10 mouse cellular contexts compared by ENCODE assay signal in genomic region chr8:72220758-72221157, GRCm38 (mm10). TPM values are rescaled to one million over a fixed set of nuclear protein-coding genes. Genes with fewer than 3 reads are reported as not detected.
DNase-seq lines count a peak whose midpoint lies in the region; ATAC-seq and TF ChIP-seq lines count a peak whose summit lies in the region.
"Had no signal": no experiment of that assay in that cellular context is flagged by ENCODE, and none has a peak within 500 bp of the region (broad histone marks: within the 10 kb centered on the region; RNA-seq: fewer than 3 reads in every experiment).

No protein-coding gene starts in this region.

- no peak overlapping the region for H3K9ac ChIP-seq in lung, embryonic 14.5 days
- no peak overlapping the region for H3K9ac ChIP-seq in embryonic facial prominence, embryonic 13.5 days
- no peak overlapping the region for H3K9ac ChIP-seq in limb, embryonic 11.5 days (ENCODE audit: low read length)
- no peak overlapping the region for H3K9ac ChIP-seq in neural tube, embryonic 15.5 days (replicated peaks)

- H3K4me1 ChIP-seq in lung, embryonic 14.5 days (ENCODE audit: insufficient read depth) = 0 out of 2 replicates have a peak, but pooled peaks cover 3% of the 10 kb centered on the region
- H3K4me1 ChIP-seq in embryonic facial prominence, embryonic 13.5 days = peaks cover 13% of the 10 kb centered on the region
- peaks cover 5% of the 10 kb centered on the region for H3K4me1 ChIP-seq in limb, embryonic 11.5 days (ENCODE audit: control insufficient read depth, insufficient read depth, low read length)
- H3K4me1 ChIP-seq in neural tube, embryonic 15.5 days = peaks cover 17% of the 10 kb centered on the region

- TF ChIP-seq CTCF in lung, embryonic 14.5 days (IDR thresholded peaks at IDR 0.05; ENCODE audit: low read depth) = no peak; the same call in 1 of the 2 replicates

- H3K9me3 ChIP-seq in lung, embryonic 14.5 days (ENCODE audit: low read depth, low read length) = no peaks in the 10 kb centered on the region
- no peaks in the 10 kb centered on the region for H3K9me3 ChIP-seq in embryonic facial prominence, embryonic 13.5 days
- no peaks in the 10 kb centered on the region for H3K9me3 ChIP-seq in limb, embryonic 11.5 days (ENCODE audit: control insufficient read depth, low read length)
- H3K9me3 ChIP-seq in neural tube, embryonic 15.5 days (replicated peaks) = no peaks in the 10 kb centered on the region

- peaks cover 32% of the 10 kb centered on the region for H3K36me3 ChIP-seq in lung, embryonic 14.5 days (ENCODE audit: insufficient read depth)
- H3K36me3 ChIP-seq in embryonic facial prominence, embryonic 13.5 days = peaks cover 34% of the 10 kb centered on the region
- H3K36me3 ChIP-seq in limb, embryonic 11.5 days (ENCODE audit: control insufficient read depth, insufficient read depth, low read length) = peaks cover 14% of the 10 kb centered on the region
- peaks cover 28% of the 10 kb centered on the region for H3K36me3 ChIP-seq in neural tube, embryonic 15.5 days

- H3K4me2 ChIP-seq in lung, embryonic 14.5 days = peak overlapping the region; percentile 78
- peak overlapping the region; percentile 77 for H3K4me2 ChIP-seq in embryonic facial prominence, embryonic 13.5 days
- peak overlapping the region; percentile 75 for H3K4me2 ChIP-seq in limb, embryonic 11.5 days (ENCODE audit: low read depth, severe bottlenecking)
- H3K4me2 ChIP-seq in neural tube, embryonic 15.5 days = peak overlapping the region; percentile 63

- peak overlapping the region; percentile 69 for H3K4me3 ChIP-seq in lung, embryonic 14.5 days (ENCODE audit: low read depth, low read length)
- peak overlapping the region; percentile 86 for H3K4me3 ChIP-seq in embryonic facial prominence, embryonic 13.5 days
- peak overlapping the region; percentile 82 for H3K4me3 ChIP-seq in limb, embryonic 11.5 days (ENCODE audit: low read depth, low read length)
- H3K4me3 ChIP-seq in neural tube, embryonic 15.5 days (replicated peaks) = peak overlapping the region; percentile 84

- ATAC-seq in lung, embryonic 14.5 days (ENCODE audit: insufficient read depth) = no peak
- 0 out of 2 replicates have a peak, but pooled peaks have one; percentile 4 for ATAC-seq in embryonic facial prominence, embryonic 13.5 days (ENCODE audit: insufficient number of reproducible peaks, insufficient read depth, low FRiP score, low TSS enrichment, low read depth)
- no peak for ATAC-seq in limb, embryonic 11.5 days (ENCODE audit: insufficient number of reproducible peaks, low FRiP score, low TSS enrichment, low read depth)
- ATAC-seq in neural tube, embryonic 15.5 days (ENCODE audit: low FRiP score) = no peak

- peak; percentile 3 for DNase-seq in lung, embryonic 14.5 days
- DNase-seq in lung, postnatal 4 days = no peak
- DNase-seq in limb, embryonic 11.5 days (ENCODE audit: low spot score) = no peak
- no peak for DNase-seq in c-Kit-positive CD71-positive TER-119-positive erythroid progenitor cells, embryonic 14.5 days (ENCODE audit: low spot score)
- DNase-seq in kidney, adult 9 months = no peak
- no peak for DNase-seq in cerebellum, adult 8-10 months
- DNase-seq: adrenal gland, postnatal 25 days had no signal

- 82% methylated on average over 4 of the region's 4 CpGs for WGBS in lung, embryonic 14.5 days
- WGBS in embryonic facial prominence, embryonic 13.5 days = 87% methylated on average over 4 of the region's 4 CpGs
- 82% methylated on average over 4 of the region's 4 CpGs for WGBS in limb, embryonic 11.5 days
- 84% methylated on average over 4 of the region's 4 CpGs for WGBS in neural tube, embryonic 15.5 days

- H3K27me3 ChIP-seq in lung, embryonic 14.5 days (ENCODE audit: insufficient read depth, low read length) = no peaks in the 10 kb centered on the region
- no peaks in the 10 kb centered on the region for H3K27me3 ChIP-seq in embryonic facial prominence, embryonic 13.5 days
- no peaks in the 10 kb centered on the region for H3K27me3 ChIP-seq in limb, embryonic 11.5 days (ENCODE audit: control insufficient read depth, insufficient read depth, low read length)
- H3K27me3 ChIP-seq in neural tube, embryonic 15.5 days (replicated peaks) = peaks cover 17% of the 10 kb centered on the region

- H3K27ac ChIP-seq in lung, embryonic 14.5 days (ENCODE audit: low read depth) = no peak overlapping the region
- no peak overlapping the region for H3K27ac ChIP-seq in embryonic facial prominence, embryonic 13.5 days
- no peak overlapping the region for H3K27ac ChIP-seq in limb, embryonic 11.5 days (replicated peaks; ENCODE audit: low read depth, low read length)
- no peak overlapping the region for H3K27ac ChIP-seq in neural tube, embryonic 15.5 days (replicated peaks)

RNA-seq across cellular contexts. Expression of gene Fam32a, which starts 1.2 kb away (rescaled TPM):
- 65.3 and 69.6 TPM in 2 replicates for polyA plus RNA-seq in lung, embryonic 14.5 days (2014; fragmentation: Nextera tagmentation; extraction: Ambion mirVana)
- 75.3 and 78.1 TPM in 2 replicates for polyA plus RNA-seq in embryonic facial prominence, embryonic 13.5 days (2015; fragmentation: Nextera tagmentation; extraction: Ambion mirVana)
- 66.1 and 69.3 TPM in 2 replicates for polyA plus RNA-seq in limb, embryonic 11.5 days (2014; fragmentation: Nextera tagmentation; extraction: Ambion mirVana)
- 78.7 and 86.4 TPM in 2 replicates for polyA plus RNA-seq in neural tube, embryonic 15.5 days (2015; fragmentation: Nextera tagmentation; extraction: Ambion mirVana)

RNA-seq across cellular contexts. Expression of gene Gm11034, which starts 7.3 kb away (rescaled TPM):
- polyA plus RNA-seq in lung, embryonic 14.5 days (2014; fragmentation: Nextera tagmentation; extraction: Ambion mirVana) = not detected in 2 replicates
- polyA plus RNA-seq in embryonic facial prominence, embryonic 13.5 days (2015; fragmentation: Nextera tagmentation; extraction: Ambion mirVana) = not detected in 2 replicates
- polyA plus RNA-seq in limb, embryonic 11.5 days (2014; fragmentation: Nextera tagmentation; extraction: Ambion mirVana) = not detected in 2 replicates
- not detected in 2 replicates for polyA plus RNA-seq in neural tube, embryonic 15.5 days (2015; fragmentation: Nextera tagmentation; extraction: Ambion mirVana)
- polyA plus RNA-seq: large intestine, adult 2 months had no signal

RNA-seq across cellular contexts. Expression of gene Cib3, which starts 8.1 kb away (rescaled TPM):
- 0.24 TPM in 1 of 2 replicates, not detected in the other for polyA plus RNA-seq in lung, embryonic 14.5 days (2014; fragmentation: Nextera tagmentation; extraction: Ambion mirVana)
- polyA plus RNA-seq in embryonic facial prominence, embryonic 13.5 days (2015; fragmentation: Nextera tagmentation; extraction: Ambion mirVana) = not detected in 2 replicates
- not detected in 2 replicates for polyA plus RNA-seq in limb, embryonic 11.5 days (2014; fragmentation: Nextera tagmentation; extraction: Ambion mirVana)
- polyA plus RNA-seq in neural tube, embryonic 15.5 days (2015; fragmentation: Nextera tagmentation; extraction: Ambion mirVana) = not detected in 2 replicates
- polyA plus RNA-seq: large intestine, adult 2 months had no signal

RNA-seq across cellular contexts. Expression of gene Ap1m1, which starts 19.1 kb away (rescaled TPM):
- polyA plus RNA-seq in lung, embryonic 14.5 days (2014; fragmentation: Nextera tagmentation; extraction: Ambion mirVana) = 102 and 104 TPM in 2 replicates
- polyA plus RNA-seq in embryonic facial prominence, embryonic 13.5 days (2015; fragmentation: Nextera tagmentation; extraction: Ambion mirVana) = 125 and 126 TPM in 2 replicates
- polyA plus RNA-seq in limb, embryonic 11.5 days (2014; fragmentation: Nextera tagmentation; extraction: Ambion mirVana) = 117 and 118 TPM in 2 replicates
- polyA plus RNA-seq in neural tube, embryonic 15.5 days (2015; fragmentation: Nextera tagmentation; extraction: Ambion mirVana) = 235 and 249 TPM in 2 replicates

RNA-seq across cellular contexts. Expression of gene Hsh2d, which starts 31.3 kb away (rescaled TPM):
- polyA plus RNA-seq in lung, embryonic 14.5 days (2014; fragmentation: Nextera tagmentation; extraction: Ambion mirVana) = 0.30 and 0.51 TPM in 2 replicates
- polyA plus RNA-seq in embryonic facial prominence, embryonic 13.5 days (2015; fragmentation: Nextera tagmentation; extraction: Ambion mirVana) = not detected in 2 replicates
- polyA plus RNA-seq in limb, embryonic 11.5 days (2014; fragmentation: Nextera tagmentation; extraction: Ambion mirVana) = 0.20 TPM in 1 of 2 replicates, not detected in the other
- 0.70 TPM in 1 of 2 replicates, not detected in the other for polyA plus RNA-seq in neural tube, embryonic 15.5 days (2015; fragmentation: Nextera tagmentation; extraction: Ambion mirVana)
